Mouse (Mus musculus) ovary, postnatal 14 days (tissue): ENCODE measurements around the gene Strada.

Source experiments
- DNase-seq: peaks from one replicate; pipeline ENCODE4 v3.0.0; 2022; ENCODE audit warnings: low spot score

The Strada gene

DNA sequence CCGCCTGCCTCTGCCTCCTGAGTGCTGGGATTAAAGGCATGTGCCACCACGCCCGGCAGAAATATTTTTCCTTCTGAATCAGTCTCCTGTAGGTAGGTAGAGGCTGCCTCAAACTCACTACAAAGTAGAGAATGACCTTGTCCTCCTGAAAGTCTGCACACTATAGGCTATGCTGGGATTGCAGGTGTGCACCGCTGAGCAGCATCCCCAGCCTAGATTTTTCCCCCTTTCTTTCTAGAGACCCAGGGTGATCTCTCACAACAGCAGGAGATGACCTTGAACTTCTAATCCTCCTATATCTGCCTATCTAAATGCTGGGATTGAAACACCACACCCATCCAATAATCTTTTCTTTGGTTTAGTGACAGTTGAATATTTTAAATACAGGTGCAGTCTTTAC, 14.6 kb downstream of the Strada start:
- no peak for DNase-seq

GRCm38 (mm10) chr11:106180449-106180801, 21.5 kb downstream of the Strada start:
- no peak for DNase-seq

GRCm38 (mm10) chr11:106179711-106180448, 22.1 kb downstream of the Strada start:
- no peak for DNase-seq

- DNase-seq, result no peak
Measured at GRCm38 (mm10) chr11:106178036-106178782, 23.8 kb downstream of the Strada start.

DNA sequence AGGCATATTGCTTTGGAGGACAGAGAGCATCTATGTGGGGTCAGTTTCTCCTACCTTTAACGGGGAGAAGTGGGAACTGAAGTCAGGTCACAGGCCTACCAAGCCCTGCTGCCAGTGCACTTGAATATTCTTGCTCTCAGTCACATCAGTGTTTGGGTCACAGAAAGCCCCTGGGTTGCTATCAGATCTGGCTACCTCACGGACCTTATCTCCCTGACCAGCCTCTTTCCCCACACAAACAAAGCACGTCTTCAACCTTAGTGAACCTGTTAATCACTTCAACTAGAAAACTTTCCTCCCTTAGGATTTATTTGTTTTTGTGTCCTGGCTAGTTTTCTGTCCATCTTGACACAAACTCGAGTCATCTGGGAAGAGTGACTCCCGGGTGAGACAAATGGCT, 25.6 kb downstream of the Strada start:
- DNase-seq, result no peak

- DNase-seq, result no peak
Measured at GRCm38 (mm10) chr11:106175081-106175480, 26.9 kb downstream of the Strada start.

DNA sequence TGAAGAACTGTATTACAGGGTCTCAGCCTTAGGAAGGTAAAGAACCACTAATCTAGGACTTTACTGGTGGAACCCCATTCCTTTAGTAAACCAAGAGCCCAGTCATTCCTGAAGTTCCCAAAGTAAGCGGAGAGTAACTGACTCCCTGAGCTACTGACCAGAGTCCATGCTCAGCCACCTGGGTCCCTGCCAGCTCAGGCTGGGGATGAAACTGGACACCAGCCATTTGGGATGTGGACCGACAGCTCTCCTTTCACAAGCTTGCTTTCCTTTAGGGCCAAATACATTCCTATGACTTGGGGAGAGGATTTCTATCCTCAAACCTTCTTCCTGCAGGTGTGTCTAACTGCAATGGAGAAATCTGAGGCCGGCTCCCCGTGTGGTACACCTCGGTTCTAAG, 27.6 kb downstream of the Strada start:
- no peak for DNase-seq

GRCm38 (mm10) chr11:106173228-106173627, 28.7 kb downstream of the Strada start:
- no peak for DNase-seq

- DNase-seq, result no peak
Measured at GRCm38 (mm10) chr11:106170807-106171206, 31.2 kb downstream of the Strada start.

DNA sequence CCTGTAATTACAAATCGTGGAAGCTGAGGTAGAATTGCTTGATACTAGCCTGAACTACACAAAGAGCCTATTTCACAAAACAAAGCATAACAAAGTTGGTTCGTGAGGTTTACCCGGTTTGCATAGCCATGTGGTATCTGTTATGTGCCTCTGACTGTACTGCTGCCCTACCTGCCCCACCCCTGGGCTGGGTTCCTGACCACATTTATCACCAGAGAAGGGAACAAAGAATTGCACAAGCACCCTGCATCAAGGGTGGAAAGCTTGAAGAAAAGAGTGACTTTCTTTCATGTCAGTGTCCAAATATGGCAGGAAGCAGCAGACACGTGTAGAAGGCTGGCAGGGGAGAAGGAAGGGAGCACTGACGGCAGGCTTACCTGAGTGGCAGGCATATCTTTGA, 34.5 kb downstream of the Strada start:
- DNase-seq, result no peak

GRCm38 (mm10) chr11:106164601-106165180, 37.3 kb downstream of the Strada start:
- no peak for DNase-seq

DNA sequence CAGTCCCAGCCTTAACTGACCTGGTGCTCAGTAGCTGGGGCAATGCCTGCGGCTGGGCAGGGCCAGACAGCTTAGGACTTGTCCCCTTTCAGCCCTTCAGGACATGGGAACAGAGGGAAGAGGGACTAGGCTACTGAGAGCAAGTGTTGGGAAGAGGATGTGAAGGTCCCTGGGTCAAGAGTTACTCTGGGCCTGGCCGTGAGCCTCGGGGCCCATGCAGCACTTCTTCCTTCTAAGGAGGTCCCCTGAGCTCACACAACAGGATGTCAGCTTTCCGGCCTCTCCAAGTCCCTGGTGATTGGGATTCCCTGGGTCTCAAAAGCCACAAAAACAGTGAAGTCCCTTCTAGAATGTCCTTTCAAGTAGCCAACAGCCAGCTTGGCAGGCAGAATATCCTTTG, 38.4 kb downstream of the Strada start:
- no peak for DNase-seq

GRCm38 (mm10) chr11:106162237-106162636, 39.7 kb downstream of the Strada start:
- DNase-seq, result no peak

- no peak for DNase-seq
Measured at GRCm38 (mm10) chr11:106160841-106161721, 40.9 kb downstream of the Strada start, which contains the start of the genes Gm10840 and Limd2. Gm10840 (plus strand) TSS chr11:106160850. Limd2 (minus strand) TSS chr11:106160860.

DNA sequence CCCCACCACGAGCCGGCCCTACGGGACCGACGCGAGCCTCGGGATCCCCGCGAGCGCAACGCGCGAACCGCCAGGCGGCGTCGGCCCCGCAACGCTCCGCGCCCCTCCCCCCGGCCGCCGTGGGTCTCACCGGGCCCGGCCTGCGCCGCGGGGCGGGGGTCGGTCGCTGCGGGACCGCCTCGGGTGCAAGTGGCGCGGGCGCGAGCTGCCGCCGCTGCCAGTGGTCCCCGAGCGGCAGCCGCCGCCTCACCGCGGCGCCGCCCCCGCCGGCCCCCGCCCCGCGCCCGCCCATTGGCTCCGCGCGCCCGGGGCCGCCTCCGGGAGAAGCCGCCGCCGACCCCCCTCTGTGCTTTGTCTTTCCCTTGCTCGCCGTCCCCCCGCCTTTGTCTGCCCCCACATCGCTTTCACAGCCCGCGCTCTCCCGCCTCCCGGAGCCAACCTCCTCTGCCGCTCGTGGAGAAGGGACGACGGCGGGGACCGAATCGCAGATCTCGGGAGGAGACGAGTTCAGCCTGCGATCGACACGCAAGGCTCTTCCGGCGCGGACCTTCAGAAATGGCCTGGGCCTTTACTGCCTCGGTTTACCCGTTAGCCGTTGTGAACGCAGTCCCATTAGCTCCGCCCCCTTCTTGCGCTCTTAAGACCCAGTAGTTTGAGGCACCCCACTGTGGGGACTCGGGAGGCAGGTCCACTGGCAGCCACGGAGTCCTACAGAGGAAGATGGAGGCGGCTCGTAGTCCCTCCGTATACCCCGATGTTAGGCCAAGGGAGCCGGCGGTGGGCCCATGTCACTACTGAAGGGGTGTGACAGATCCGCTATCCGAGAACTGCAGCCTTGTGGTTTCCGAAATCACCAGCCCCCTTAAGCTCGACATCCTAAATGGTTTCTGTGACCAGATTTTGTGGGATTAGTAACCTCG, 41.8 kb downstream of the Strada start:
- peak; percentile 61 for DNase-seq

- DNase-seq, result no peak
Measured at GRCm38 (mm10) chr11:106159216-106159920, 42.6 kb downstream of the Strada start.

DNA sequence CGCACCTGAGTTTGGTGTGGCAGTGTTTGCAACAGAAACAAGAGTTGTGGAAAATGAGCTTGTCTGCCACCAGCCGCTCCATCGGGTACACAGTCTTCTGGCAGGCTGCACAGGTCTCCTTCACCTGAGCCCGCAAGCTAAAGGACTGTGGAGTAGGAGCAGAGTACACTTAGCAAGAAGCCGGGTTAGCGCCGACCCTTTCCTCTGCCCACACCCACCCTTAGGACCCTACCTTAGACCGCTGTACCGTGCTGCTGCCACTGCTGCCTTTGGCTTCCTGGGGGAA, 43.1 kb downstream of the Strada start:
- DNase-seq, result no peak

GRCm38 (mm10) chr11:106158081-106158929, 43.7 kb downstream of the Strada start:
- DNase-seq, result no peak

DNA sequence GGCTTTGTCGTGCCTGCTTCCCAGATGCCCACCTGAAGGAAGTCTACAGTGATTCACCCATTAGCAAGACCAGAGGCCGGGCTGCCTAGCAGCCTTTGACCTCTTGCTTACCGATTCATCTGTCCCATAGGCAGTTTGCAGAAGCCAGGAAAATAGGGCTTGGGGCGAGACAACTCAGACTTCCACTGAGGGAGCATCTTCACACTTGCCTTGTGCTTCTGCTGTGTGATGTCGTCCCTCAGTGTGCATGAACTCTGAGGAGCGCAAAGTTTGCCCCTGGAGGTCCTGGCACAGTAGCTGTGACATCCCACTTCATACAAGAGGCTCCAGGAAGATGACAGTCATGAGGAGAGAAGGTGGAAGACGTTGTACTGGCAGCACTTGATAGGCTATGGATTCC, 44.8 kb downstream of the Strada start:
- DNase-seq, result no peak

GRCm38 (mm10) chr11:106156257-106156656, 45.7 kb downstream of the Strada start:
- no peak for DNase-seq
